Mouse (Mus musculus): ENCODE results near the gene Nav2.

Gene Nav2

GRCm38 (mm10) chr7:49520504-49520903 is 612.0 kb downstream of the Nav2 start:
- no peak for ATAC-seq (ENCODE audit: insufficient number of reproducible peaks, low FRiP score, low TSS enrichment)

- no peak for ATAC-seq (ENCODE audit: insufficient number of reproducible peaks, low FRiP score, low TSS enrichment)
These were observed 612.8 kb downstream of the Nav2 start for GRCm38 (mm10) chr7:49521349-49521748.

GRCm38 (mm10) chr7:49521976-49522375 is 613.5 kb downstream of the Nav2 start:
- no peak for ATAC-seq (ENCODE audit: insufficient number of reproducible peaks, low FRiP score, low TSS enrichment)

- no peak for ATAC-seq (ENCODE audit: insufficient number of reproducible peaks, low FRiP score, low TSS enrichment)
These were observed 614.0 kb downstream of the Nav2 start for GRCm38 (mm10) chr7:49522411-49523114.

GRCm38 (mm10) chr7:49523115-49523445 is 614.6 kb downstream of the Nav2 start:
- no peak for ATAC-seq (ENCODE audit: insufficient number of reproducible peaks, low FRiP score, low TSS enrichment)

GRCm38 (mm10) chr7:49523729-49524128 is 615.2 kb downstream of the Nav2 start:
- no peak for ATAC-seq (ENCODE audit: insufficient number of reproducible peaks, low FRiP score, low TSS enrichment)

- no peak for ATAC-seq (ENCODE audit: insufficient number of reproducible peaks, low FRiP score, low TSS enrichment)
These were observed 617.0 kb downstream of the Nav2 start for GRCm38 (mm10) chr7:49525348-49526100.

- no peak for ATAC-seq (ENCODE audit: insufficient number of reproducible peaks, low FRiP score, low TSS enrichment)
These were observed 617.6 kb downstream of the Nav2 start for GRCm38 (mm10) chr7:49526101-49526499.

- ATAC-seq (ENCODE audit: insufficient number of reproducible peaks, low FRiP score, low TSS enrichment) = no peak
These were observed 619.0 kb downstream of the Nav2 start for GRCm38 (mm10) chr7:49527495-49527894.

- ATAC-seq (ENCODE audit: insufficient number of reproducible peaks, low FRiP score, low TSS enrichment) = no peak
These were observed 619.4 kb downstream of the Nav2 start for GRCm38 (mm10) chr7:49527925-49528324.

- ATAC-seq (ENCODE audit: insufficient number of reproducible peaks, low FRiP score, low TSS enrichment) = no peak
These were observed 621.0 kb downstream of the Nav2 start for GRCm38 (mm10) chr7:49529498-49529897.

- ATAC-seq (ENCODE audit: insufficient number of reproducible peaks, low FRiP score, low TSS enrichment) = no peak
These were observed 625.1 kb downstream of the Nav2 start for GRCm38 (mm10) chr7:49533571-49533970.

- no peak for ATAC-seq (ENCODE audit: insufficient number of reproducible peaks, low FRiP score, low TSS enrichment)
These were observed 625.7 kb downstream of the Nav2 start for GRCm38 (mm10) chr7:49534208-49534607.

- ATAC-seq (ENCODE audit: insufficient number of reproducible peaks, low FRiP score, low TSS enrichment) = no peak
These were observed 629.8 kb downstream of the Nav2 start for GRCm38 (mm10) chr7:49538360-49538759.

GRCm38 (mm10) chr7:49540181-49540580 is 631.7 kb downstream of the Nav2 start:
- ATAC-seq (ENCODE audit: insufficient number of reproducible peaks, low FRiP score, low TSS enrichment) = no peak

- no peak for ATAC-seq (ENCODE audit: insufficient number of reproducible peaks, low FRiP score, low TSS enrichment)
These were observed 633.6 kb downstream of the Nav2 start for GRCm38 (mm10) chr7:49542135-49542534.

- no peak for ATAC-seq (ENCODE audit: insufficient number of reproducible peaks, low FRiP score, low TSS enrichment)
These were observed 636.5 kb downstream of the Nav2 start for GRCm38 (mm10) chr7:49544775-49545705.

GRCm38 (mm10) chr7:49545706-49546097 is 637.2 kb downstream of the Nav2 start:
- ATAC-seq (ENCODE audit: insufficient number of reproducible peaks, low FRiP score, low TSS enrichment) = no peak

GRCm38 (mm10) chr7:49548397-49548796 is 639.9 kb downstream of the Nav2 start:
- ATAC-seq (ENCODE audit: insufficient number of reproducible peaks, low FRiP score, low TSS enrichment) = no peak

GRCm38 (mm10) chr7:49553236-49553981 is 644.9 kb downstream of the Nav2 start:
- no peak for ATAC-seq (ENCODE audit: insufficient number of reproducible peaks, low FRiP score, low TSS enrichment)

Measured in cerebellum, adult (tissue).